Mouse (Mus musculus) spleen, postnatal 10 days (tissue): ENCODE measurements around the gene Pard3.

Experiments
- DNase-seq, 2 experiments: peaks; one replicate each; pipeline ENCODE4 v3.0.0; 2021 to 2022; ENCODE audit warnings: low spot score in 2 of 2

Gene Pard3

DNA sequence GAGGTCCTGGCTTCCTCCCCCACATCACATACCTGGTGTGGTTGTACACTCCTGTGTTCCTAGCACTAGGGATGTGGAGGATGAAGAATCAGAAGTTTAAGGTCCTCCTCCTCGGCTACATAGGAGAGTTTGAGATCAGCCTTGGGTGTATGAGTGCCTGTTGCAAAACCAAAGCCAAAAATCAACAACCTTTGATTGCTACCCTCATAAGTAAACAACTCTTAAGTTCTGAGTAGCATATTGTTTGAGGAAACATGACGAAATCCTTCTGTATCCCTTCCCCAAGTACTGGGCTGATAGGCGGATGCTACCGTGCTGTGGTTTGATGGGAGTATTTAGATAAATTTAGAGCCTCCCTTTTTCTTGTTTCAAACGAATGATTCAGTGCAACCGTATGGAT, 20.9 kb downstream of the Pard3 start:
- no peak for DNase-seq

DNA sequence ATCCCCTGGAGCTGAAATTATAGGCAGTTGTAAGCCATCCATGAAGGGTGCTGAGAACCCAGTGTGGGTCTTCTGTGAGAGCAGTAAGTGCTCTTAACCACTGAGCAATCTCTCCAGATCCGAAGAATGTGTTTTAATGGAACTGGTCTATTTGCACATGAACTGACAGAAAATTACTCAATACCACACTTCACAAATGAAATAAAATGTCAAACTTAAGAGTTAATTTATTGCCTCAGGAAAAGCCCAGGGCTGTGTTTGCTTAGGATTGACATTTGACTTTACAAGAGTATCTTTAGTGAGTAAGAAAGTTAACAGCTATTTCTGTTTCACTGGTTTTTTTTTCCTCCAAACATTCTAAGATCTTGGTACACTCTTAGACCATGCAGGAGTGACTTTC, 23.7 kb downstream of the Pard3 start:
- DNase-seq: no peak

DNA sequence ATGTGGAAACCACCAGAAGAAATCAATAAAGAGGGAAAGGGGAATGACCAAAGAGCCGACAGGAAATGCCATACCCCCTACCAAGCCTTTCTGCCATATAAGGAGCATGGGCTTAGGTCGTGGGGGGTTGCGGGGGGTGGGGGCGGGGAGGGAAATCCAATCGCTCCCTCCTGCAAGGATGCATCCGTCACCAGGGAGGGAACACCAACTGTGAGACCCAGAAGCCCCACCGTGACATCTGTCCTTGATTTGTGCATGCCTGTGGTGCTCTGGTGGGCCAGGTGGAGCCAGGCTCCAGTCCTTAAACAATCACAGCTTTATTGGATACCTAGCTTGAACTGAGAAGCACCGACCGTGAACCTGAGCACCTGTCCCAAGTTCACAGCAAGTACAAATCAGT, 24.7 kb downstream of the Pard3 start:
- DNase-seq: no peak

DNA sequence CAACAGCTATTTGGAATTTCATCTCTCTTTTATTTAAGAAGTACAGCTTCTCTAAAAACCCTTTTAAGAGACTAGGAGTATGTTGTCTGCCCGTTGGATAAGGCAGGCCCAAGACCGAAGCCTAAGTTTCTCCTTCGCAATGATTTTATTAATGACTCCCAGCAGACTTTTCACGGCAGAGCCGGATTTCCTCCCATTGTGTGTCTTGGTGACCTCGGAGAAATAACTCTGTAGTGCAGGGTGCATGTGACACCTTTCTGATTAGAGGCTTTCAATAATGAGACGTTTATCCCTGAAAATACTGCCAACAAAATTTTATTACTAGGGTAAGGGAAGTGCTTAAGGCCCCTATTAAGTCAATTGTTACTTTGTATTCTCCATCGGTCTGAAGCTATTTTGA, 25.3 kb downstream of the Pard3 start:
- DNase-seq: no peak

DNA sequence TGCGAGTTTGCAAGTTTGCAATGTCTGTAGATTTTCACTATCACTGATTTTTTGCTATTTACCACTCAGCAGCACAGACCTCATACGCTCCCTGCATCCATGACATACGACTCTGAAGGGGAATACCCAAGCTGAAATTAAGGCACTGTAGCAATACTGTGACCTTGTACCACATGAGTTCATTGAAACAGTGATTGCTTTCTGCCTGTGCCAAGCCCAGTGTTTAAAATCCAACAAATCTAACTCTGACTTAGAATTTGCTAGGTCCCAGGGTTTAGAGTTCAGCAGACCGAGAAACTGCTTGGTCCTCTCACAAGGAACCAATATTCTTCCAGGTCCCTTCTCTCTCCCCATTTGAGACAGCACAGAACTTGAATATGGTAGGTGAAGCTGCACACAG, 26.7 kb downstream of the Pard3 start:
- DNase-seq: no peak

DNA sequence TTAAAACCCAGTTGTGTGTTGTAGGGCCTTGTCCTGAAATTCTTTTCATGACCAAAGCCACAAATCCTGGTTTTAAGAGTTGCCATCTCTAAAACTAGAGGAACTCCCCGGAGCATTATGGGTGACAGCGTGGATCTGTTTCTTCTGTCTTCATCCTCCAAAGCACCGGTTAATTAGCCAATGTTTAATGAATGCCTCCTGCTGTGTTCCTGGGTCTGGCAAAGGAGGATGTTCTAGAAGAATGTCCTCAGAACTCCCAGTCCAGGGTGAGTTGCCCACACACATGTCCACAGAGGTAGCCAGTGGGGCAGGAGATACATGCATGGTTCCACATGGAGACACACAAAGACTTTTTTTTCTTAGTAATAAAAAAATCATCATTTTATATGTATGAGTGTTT, 28.2 kb downstream of the Pard3 start:
- no peak for DNase-seq

GRCm38 (mm10) chr8:127092383-127093112, 28.9 kb downstream of the Pard3 start:
- DNase-seq: no peak

- DNase-seq: no peak
Measured at GRCm38 (mm10) chr8:127093113-127093426, 29.4 kb downstream of the Pard3 start.

GRCm38 (mm10) chr8:127095763-127096162, 32.1 kb downstream of the Pard3 start:
- no peak for DNase-seq

DNA sequence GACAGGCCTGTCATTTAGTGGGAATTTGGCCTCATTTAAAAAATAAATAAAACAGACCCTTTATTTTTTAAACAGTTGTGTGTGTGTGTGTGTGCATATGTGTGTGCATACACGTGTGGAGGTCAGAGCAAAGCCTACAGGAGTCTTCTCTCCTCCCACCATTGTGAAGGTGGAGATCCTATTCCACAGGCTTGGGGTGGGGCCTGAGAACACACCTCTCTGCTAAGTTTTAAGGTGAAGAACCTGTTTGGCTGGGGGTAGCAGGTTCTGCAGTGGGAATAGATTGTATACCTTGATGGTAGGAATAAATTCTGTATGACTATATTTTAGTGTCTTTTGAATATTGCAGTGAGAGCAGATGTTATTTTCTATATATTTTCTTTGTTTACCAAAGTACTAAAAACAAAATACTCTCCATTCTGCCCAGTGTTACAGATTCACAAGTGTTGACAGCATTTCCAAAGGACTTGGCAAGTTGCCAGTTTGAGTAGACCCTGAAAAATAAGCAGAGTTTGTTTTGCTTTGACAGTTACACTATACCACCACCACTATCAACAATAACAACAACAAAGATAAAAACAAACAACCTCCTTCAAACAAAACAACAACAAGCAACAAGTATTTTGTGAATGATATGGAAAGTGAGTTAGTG, 35.9 kb downstream of the Pard3 start:
- no peak for DNase-seq

GRCm38 (mm10) chr8:127103256-127103655, 39.6 kb downstream of the Pard3 start:
- no peak for DNase-seq

- DNase-seq: no peak
Measured at GRCm38 (mm10) chr8:127104616-127105015, 40.9 kb downstream of the Pard3 start.

DNA sequence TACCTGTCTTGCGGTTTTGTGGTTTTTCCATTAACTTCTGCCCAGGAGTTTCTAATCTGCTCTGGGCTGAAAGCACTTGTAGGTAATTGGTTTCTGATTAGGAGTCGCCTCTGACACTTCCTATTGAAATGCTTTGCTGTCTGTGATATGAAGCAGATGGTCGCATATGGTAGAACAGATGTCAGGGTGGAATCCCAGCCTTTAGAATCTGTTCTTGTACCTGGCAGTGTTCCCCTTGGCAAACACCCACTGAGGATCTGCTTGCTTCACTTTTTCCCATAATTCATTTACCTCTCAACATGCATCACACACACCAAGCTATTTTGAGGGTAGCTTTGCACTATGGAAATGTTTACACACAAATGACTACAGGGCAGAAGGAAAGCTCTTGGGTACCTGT, 44.2 kb downstream of the Pard3 start:
- no peak for DNase-seq

DNA sequence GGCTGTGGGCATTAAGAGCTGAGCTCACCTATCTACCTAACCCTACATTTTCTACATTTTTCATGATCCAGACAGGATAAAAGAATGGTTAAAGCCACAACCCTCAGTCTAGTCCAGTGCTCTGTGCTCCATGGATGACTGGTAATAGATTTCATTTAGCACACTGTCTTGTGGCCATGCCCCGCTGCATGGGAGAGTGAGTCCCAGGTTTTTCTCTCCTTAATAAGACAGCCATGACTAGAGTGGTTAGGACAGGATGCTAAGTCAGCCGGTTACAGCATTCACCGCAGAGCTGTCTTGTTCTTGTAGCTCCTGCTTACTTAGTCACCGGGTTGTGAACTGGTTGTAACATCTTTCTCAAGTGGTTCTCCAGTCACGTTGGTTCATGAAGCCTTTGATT, 49.5 kb downstream of the Pard3 start:
- no peak for DNase-seq

GRCm38 (mm10) chr8:127115837-127116236, 52.1 kb downstream of the Pard3 start:
- no peak for DNase-seq

DNA sequence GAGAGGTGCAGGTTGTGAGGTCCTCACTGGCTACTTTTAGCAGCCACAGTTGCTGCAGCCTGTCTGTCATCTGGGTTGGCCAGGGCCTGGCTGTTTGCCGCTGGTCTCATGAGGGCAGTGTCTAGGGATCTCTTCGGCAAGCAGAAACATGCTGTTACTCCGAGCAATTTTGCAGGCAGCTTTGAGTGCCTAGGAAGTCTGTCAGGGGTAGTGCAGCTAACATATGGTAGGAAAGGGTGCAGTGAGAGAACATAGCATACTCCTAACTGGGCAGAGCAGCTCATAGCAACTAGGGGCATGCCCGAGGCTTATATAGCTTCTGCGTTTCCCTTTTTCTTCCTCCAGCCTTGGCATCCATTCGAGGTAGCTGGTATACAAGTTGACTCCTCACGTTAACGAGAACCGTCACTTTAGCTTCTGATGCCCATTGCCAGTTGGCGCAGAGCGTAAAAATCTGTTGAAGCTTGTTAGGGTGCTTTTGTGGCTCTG, 54.7 kb downstream of the Pard3 start:
- DNase-seq: no peak

DNA sequence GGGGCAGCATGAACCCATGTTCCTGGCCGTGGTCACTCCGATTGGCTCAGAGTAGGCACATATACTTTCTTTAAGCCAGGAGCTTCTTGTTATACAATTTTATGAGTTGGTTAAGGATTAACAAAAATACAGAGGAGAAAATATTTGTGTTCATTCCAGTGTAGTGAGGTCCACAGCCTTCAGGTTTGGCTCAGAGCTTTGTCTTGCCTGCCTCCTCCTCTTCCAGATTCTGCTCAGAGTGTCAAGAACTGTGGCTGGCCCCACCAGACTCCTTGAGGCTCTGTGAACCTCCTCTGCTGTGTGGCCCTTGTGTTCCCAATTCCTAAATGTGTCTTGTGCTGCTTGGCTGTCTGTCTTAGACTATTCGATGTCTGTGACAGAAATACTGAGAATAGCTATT, 59.7 kb downstream of the Pard3 start:
- no peak for DNase-seq

DNA sequence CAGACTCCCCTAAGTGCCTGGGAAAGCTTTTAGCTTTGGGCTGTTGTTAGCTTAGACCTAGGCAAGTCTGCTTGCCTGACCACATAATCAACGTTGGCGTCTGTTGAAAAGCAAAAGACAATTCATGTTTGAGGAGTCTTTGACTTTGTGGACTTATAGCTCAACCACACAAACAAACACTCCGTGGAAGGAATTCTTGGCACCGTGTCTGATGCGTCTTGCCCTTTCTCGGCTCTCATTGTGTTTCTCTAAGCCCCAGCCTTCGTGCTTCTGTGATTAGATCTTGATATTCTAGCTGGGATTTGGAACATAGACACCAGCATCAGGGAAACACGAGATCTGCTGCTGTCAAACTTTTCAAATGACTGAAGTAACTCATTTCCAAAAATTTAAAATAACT, 61.1 kb downstream of the Pard3 start:
- DNase-seq: no peak

GRCm38 (mm10) chr8:127125686-127126683, 62.3 kb downstream of the Pard3 start:
- no peak for DNase-seq

GRCm38 (mm10) chr8:127128781-127129396, 65.2 kb downstream of the Pard3 start:
- no peak for DNase-seq

GRCm38 (mm10) chr8:127134327-127134726, 70.6 kb downstream of the Pard3 start:
- DNase-seq: no peak

GRCm38 (mm10) chr8:127136201-127136600, 72.5 kb downstream of the Pard3 start:
- no peak for DNase-seq
